Mouse (Mus musculus) lung, embryonic 16.5 days (tissue): ENCODE results near the gene Smg7. TPM values are rescaled to one million over a fixed set of nuclear protein-coding genes. Genes with fewer than 3 reads are reported as not detected.
A peak's percentile ranks its signal among the peaks of the same experiment; 100 is the strongest.

Source experiments
- ATAC-seq: fragments of 200-750 bp; cut with Nextera tagmentation; 2 replicates; pipeline ENCODE4 v1.8.0; 2017; ENCODE audit warnings: low read depth, mild to moderate bottlenecking, moderate library complexity
- H3K27ac ChIP-seq: fragments of 300-500 bp; sonication (generic); 2 replicates; pipeline ENCODE4 v1.5.1; 2014; ENCODE audit warnings: mild to moderate bottlenecking, control low read depth, low read length
- H3K27me3 ChIP-seq: fragments of 300-500 bp; sonication (generic); 2 replicates; pipeline ENCODE4 v1.6.1; 2014; ENCODE audit warnings: low read depth, low read length, mixed read lengths; ENCODE audit not compliant: control insufficient read depth, insufficient read depth
- H3K36me3 ChIP-seq: fragments of 300-500 bp; sonication (generic); 2 replicates; pipeline ENCODE4 v1.6.1; 2014; ENCODE audit warnings: low read length; ENCODE audit not compliant: control insufficient read depth, insufficient read depth
- H3K4me1 ChIP-seq: fragments of 300-500 bp; sonication (generic); replicated peaks from 2 replicates; pipeline ENCODE4 v1.6.1; 2014; ENCODE audit warnings: low read length, mixed read lengths; ENCODE audit not compliant: control insufficient read depth, insufficient read depth
- H3K4me2 ChIP-seq: fragments of 300-500 bp; sonication (generic); 2 replicates; pipeline ENCODE4 v1.6.1; 2014; ENCODE audit warnings: low read depth, low read length, control low read depth
- H3K4me3 ChIP-seq: fragments of 300-500 bp; sonication (generic); 2 replicates; pipeline ENCODE4 v1.5.1; 2014; ENCODE audit warnings: mild to moderate bottlenecking, low read length, control low read depth
- H3K9ac ChIP-seq: fragments of 300-500 bp; sonication (generic); 2 replicates; pipeline ENCODE4 v1.6.1; 2014; ENCODE audit warnings: low read length, control low read depth
- H3K9me3 ChIP-seq: fragments of 300-500 bp; sonication (generic); 2 replicates; pipeline ENCODE4 v1.6.1; 2016; ENCODE audit warnings: low read length; ENCODE audit not compliant: control insufficient read depth
- WGBS: fragments of 180-500 bp; shearing (Covaris S2); extraction: QIAGEN DNeasy Blood & Tissue Kit; methylation state at CpG from one replicate; pipeline ENCODE4 v1.1.7; 2014; 5-methylcytosine and 5-hydroxymethylcytosine counted together
- polyA plus RNA-seq: library from polyadenylated mRNA; unstranded; fragments of >200 nt; fragmentation: Nextera tagmentation; extraction: Ambion mirVana; gene quantifications from 2 replicates; pipeline ENCODE4 v1.2.1, GENCODE M21; 2015

The Smg7 gene
- polyA plus RNA-seq, result 26.7 and 27.8 TPM in 2 replicates

GRCm38 (mm10) chr1:152901765-152902664, at the start of gene Smg7:
Gene Smg7 (minus strand): TSS chr1:152902646.
- Histone ChIP-seq H3K4me2 (peak within 1 kb of the TSS; percentile 96), H3K9me3 (no peaks in the 10 kb centered on the region), H3K27me3 (no peaks in the 10 kb centered on the region), H3K4me3 (peak within 1 kb of the TSS; percentile 92), H3K36me3 (no peaks in the 10 kb centered on the region), H3K9ac (peak within 1 kb of the TSS; percentile 97), H3K4me1 (peaks cover 8% of the 10 kb centered on the region), H3K27ac (peak within 1 kb of the TSS; percentile 100)
- ATAC-seq, result peak; percentile 34
- 0% methylated on average over 66 of the region's 93 CpGs for WGBS

- H3K27ac ChIP-seq, result no peak overlapping the region
- 33% methylated on average over 4 of the region's 4 CpGs for WGBS
Measured at GRCm38 (mm10) chr1:152942977-152943376, 40.5 kb upstream of the Smg7 start.

GRCm38 (mm10) chr1:152936365-152936764, 33.9 kb upstream of the Smg7 start:
- H3K27me3 ChIP-seq, result no peaks in the 10 kb centered on the region
- H3K36me3 ChIP-seq, result no peaks in the 10 kb centered on the region
- no peaks in the 10 kb centered on the region for H3K9me3 ChIP-seq
- H3K4me3 ChIP-seq, result no peak overlapping the region
- no peak overlapping the region for H3K9ac ChIP-seq
- WGBS, result 68% methylated on average over 5 of the region's 5 CpGs
- ATAC-seq, result no peak
- no peak overlapping the region for H3K4me2 ChIP-seq
- no peaks in the 10 kb centered on the region for H3K4me1 ChIP-seq
- no peak overlapping the region for H3K27ac ChIP-seq

More at GRCm38 (mm10) chr1:152942977-152943376, 40.5 kb upstream of the Smg7 start:
- H3K36me3 ChIP-seq, result no peaks in the 10 kb centered on the region
- no peak overlapping the region for H3K4me3 ChIP-seq
- no peak overlapping the region for H3K9ac ChIP-seq
- no peak overlapping the region for H3K4me2 ChIP-seq
- no peaks in the 10 kb centered on the region for H3K9me3 ChIP-seq
- no peaks in the 10 kb centered on the region for H3K4me1 ChIP-seq
- H3K27me3 ChIP-seq, result no peaks in the 10 kb centered on the region
- no peak for ATAC-seq

- no peak overlapping the region for H3K9ac ChIP-seq
- H3K4me2 ChIP-seq, result no peak overlapping the region
- WGBS, result 65% methylated on average over 6 of the region's 6 CpGs
- no peaks in the 10 kb centered on the region for H3K4me1 ChIP-seq
- H3K27me3 ChIP-seq, result no peaks in the 10 kb centered on the region
- ATAC-seq, result no peak
- H3K9me3 ChIP-seq, result no peaks in the 10 kb centered on the region
- H3K27ac ChIP-seq, result no peak overlapping the region
- H3K36me3 ChIP-seq, result no peaks in the 10 kb centered on the region
- H3K4me3 ChIP-seq, result no peak overlapping the region
Measured at GRCm38 (mm10) chr1:152935476-152935875, 33.0 kb upstream of the Smg7 start.

GRCm38 (mm10) chr1:152933962-152934361, 31.5 kb upstream of the Smg7 start:
- WGBS, result 61% methylated on average over 11 of the region's 11 CpGs

GRCm38 (mm10) chr1:152921786-152922185, 19.3 kb upstream of the Smg7 start:
- no peak overlapping the region for H3K27ac ChIP-seq

More at GRCm38 (mm10) chr1:152933962-152934361, 31.5 kb upstream of the Smg7 start:
- no peak overlapping the region for H3K4me2 ChIP-seq
- ATAC-seq, result no peak
- no peak overlapping the region for H3K27ac ChIP-seq
- H3K4me3 ChIP-seq, result no peak overlapping the region
- H3K4me1 ChIP-seq, result no peaks in the 10 kb centered on the region
- H3K9me3 ChIP-seq, result no peaks in the 10 kb centered on the region
- H3K27me3 ChIP-seq, result no peaks in the 10 kb centered on the region
- H3K36me3 ChIP-seq, result no peaks in the 10 kb centered on the region
- no peak overlapping the region for H3K9ac ChIP-seq

GRCm38 (mm10) chr1:152917626-152918025, 15.2 kb upstream of the Smg7 start:
- Histone ChIP-seq H3K9ac (no peak overlapping the region), H3K9me3 (no peaks in the 10 kb centered on the region), H3K36me3 (no peaks in the 10 kb centered on the region), H3K27ac (no peak overlapping the region), H3K4me1 (peaks cover 10% of the 10 kb centered on the region), H3K4me3 (no peak overlapping the region), H3K27me3 (no peaks in the 10 kb centered on the region), H3K4me2 (no peak overlapping the region)
- WGBS, result 60% methylated on average over 4 of the region's 4 CpGs
- ATAC-seq, result no peak

More at GRCm38 (mm10) chr1:152921786-152922185, 19.3 kb upstream of the Smg7 start:
- Histone ChIP-seq H3K9ac (no peak overlapping the region), H3K27me3 (no peaks in the 10 kb centered on the region), H3K4me1 (peaks cover 3% of the 10 kb centered on the region; the same call in 1 of the 2 replicates), H3K4me3 (no peak overlapping the region), H3K9me3 (no peaks in the 10 kb centered on the region), H3K36me3 (no peaks in the 10 kb centered on the region), H3K4me2 (no peak overlapping the region)
- 62% methylated on average over 3 of the region's 3 CpGs for WGBS
- no peak for ATAC-seq

GRCm38 (mm10) chr1:152916936-152917335, 14.5 kb upstream of the Smg7 start:
- WGBS, result 59% methylated on average over 5 of the region's 5 CpGs
- Histone ChIP-seq H3K9ac (no peak overlapping the region), H3K4me3 (no peak overlapping the region), H3K9me3 (no peaks in the 10 kb centered on the region), H3K36me3 (no peaks in the 10 kb centered on the region), H3K27me3 (no peaks in the 10 kb centered on the region), H3K4me2 (no peak overlapping the region), H3K27ac (no peak overlapping the region), H3K4me1 (peaks cover 10% of the 10 kb centered on the region)
- no peak for ATAC-seq

GRCm38 (mm10) chr1:152915766-152916165, 13.3 kb upstream of the Smg7 start:
- Histone ChIP-seq H3K27ac (no peak overlapping the region), H3K9ac (no peak overlapping the region), H3K9me3 (no peaks in the 10 kb centered on the region), H3K27me3 (no peaks in the 10 kb centered on the region), H3K4me3 (no peak overlapping the region), H3K36me3 (no peaks in the 10 kb centered on the region), H3K4me1 (peaks cover 10% of the 10 kb centered on the region), H3K4me2 (no peak overlapping the region)
- no peak for ATAC-seq
- 45% methylated on average over 5 of the region's 5 CpGs for WGBS
